Mouse (Mus musculus): ENCODE measurements at regions not wholly inside any gene's neighbourhood (a gene's known extent, or its start where the extent isn't known, plus 50 kb on each side); places are given as distances from the start of the nearest gene placed in this dataset.

GRCm38 (mm10) chr13:60067325-60067724, 109.8 kb downstream of the Gas1 start:
- no peak for ATAC-seq (replicated peaks; ENCODE audit: low FRiP score, poor library complexity, severe bottlenecking)

GRCm38 (mm10) chr13:60061589-60061988, 115.6 kb downstream of the Gas1 start:
- ATAC-seq (replicated peaks; ENCODE audit: low FRiP score, poor library complexity, severe bottlenecking), result no peak

- ATAC-seq (replicated peaks; ENCODE audit: low FRiP score, poor library complexity, severe bottlenecking), result no peak
Measured at GRCm38 (mm10) chr13:60057761-60058274, 119.3 kb downstream of the Gas1 start.

GRCm38 (mm10) chr13:60054531-60054930, 122.6 kb downstream of the Gas1 start:
- ATAC-seq (replicated peaks; ENCODE audit: low FRiP score, poor library complexity, severe bottlenecking), result no peak

GRCm38 (mm10) chr13:60054081-60054480, 123.1 kb downstream of the Gas1 start:
- no peak for ATAC-seq (replicated peaks; ENCODE audit: low FRiP score, poor library complexity, severe bottlenecking)

- no peak for ATAC-seq (replicated peaks; ENCODE audit: low FRiP score, poor library complexity, severe bottlenecking)
Measured at GRCm38 (mm10) chr13:60051866-60052265, 125.3 kb downstream of the Gas1 start.

- no peak for ATAC-seq (replicated peaks; ENCODE audit: low FRiP score, poor library complexity, severe bottlenecking)
Measured at GRCm38 (mm10) chr13:60050799-60051580, 126.2 kb downstream of the Gas1 start.

- ATAC-seq (replicated peaks; ENCODE audit: low FRiP score, poor library complexity, severe bottlenecking), result no peak
Measured at GRCm38 (mm10) chr13:60049703-60050102, 127.5 kb downstream of the Gas1 start.

GRCm38 (mm10) chr13:60047791-60048730, 129.1 kb downstream of the Gas1 start:
- no peak for ATAC-seq (replicated peaks; ENCODE audit: low FRiP score, poor library complexity, severe bottlenecking)

GRCm38 (mm10) chr13:60045752-60046151, 131.4 kb downstream of the Gas1 start:
- no peak for ATAC-seq (replicated peaks; ENCODE audit: low FRiP score, poor library complexity, severe bottlenecking)

- ATAC-seq (replicated peaks; ENCODE audit: low FRiP score, poor library complexity, severe bottlenecking), result no peak
Measured at GRCm38 (mm10) chr13:60044876-60045275, 132.3 kb downstream of the Gas1 start.

GRCm38 (mm10) chr13:60042443-60042842, 134.7 kb downstream of the Gas1 start:
- no peak for ATAC-seq (replicated peaks; ENCODE audit: low FRiP score, poor library complexity, severe bottlenecking)

- no peak for ATAC-seq (replicated peaks; ENCODE audit: low FRiP score, poor library complexity, severe bottlenecking)
Measured at GRCm38 (mm10) chr13:60035536-60036130, 141.5 kb downstream of the Gas1 start.

- no peak for ATAC-seq (replicated peaks; ENCODE audit: low FRiP score, poor library complexity, severe bottlenecking)
Measured at GRCm38 (mm10) chr13:60033116-60033515, 144.0 kb downstream of the Gas1 start.

GRCm38 (mm10) chr13:60032586-60032985, 144.6 kb downstream of the Gas1 start:
- no peak for ATAC-seq (replicated peaks; ENCODE audit: low FRiP score, poor library complexity, severe bottlenecking)

GRCm38 (mm10) chr13:60029591-60029990, 147.6 kb downstream of the Gas1 start:
- no peak for ATAC-seq (replicated peaks; ENCODE audit: low FRiP score, poor library complexity, severe bottlenecking)

GRCm38 (mm10) chr13:60020175-60020487, 157.0 kb downstream of the Gas1 start:
- ATAC-seq (replicated peaks; ENCODE audit: low FRiP score, poor library complexity, severe bottlenecking), result no peak

GRCm38 (mm10) chr13:60019291-60020174, 157.6 kb downstream of the Gas1 start:
- ATAC-seq (replicated peaks; ENCODE audit: low FRiP score, poor library complexity, severe bottlenecking), result no peak

GRCm38 (mm10) chr13:60015854-60016366, 161.3 kb downstream of the Gas1 start:
- no peak for ATAC-seq (replicated peaks; ENCODE audit: low FRiP score, poor library complexity, severe bottlenecking)
